Mouse (Mus musculus): Measurements from ENCODE around the gene Atp6v1fnb. TPM values are rescaled to one million over a fixed set of nuclear protein-coding genes. Genes with fewer than 3 reads are reported as not detected.

The Atp6v1fnb gene
- total RNA-seq, 2 experiments from 2014 or later: 0.67 to 1.2 TPM

- DNase-seq (ENCODE audit: low spot score in 2 of 2): no peak
These were observed 51.5 kb downstream of the Atp6v1fnb start for GRCm38 (mm10) chr6:29522626-29523300.

Other genes starting within 250 kb of the Atp6v1fnb start
- gene Hilpda, start 198.9 kb upstream of the Atp6v1fnb start, total RNA-seq (2021): 1 to 10 TPM; 6.0 to 6.9 TPM
- gene Fam71f2, start 191.8 kb upstream of the Atp6v1fnb start, total RNA-seq (2021): under 1 TPM; 0.33 to 0.35 TPM
- gene Fam71f1, start 152.3 kb upstream of the Atp6v1fnb start, total RNA-seq (2021): not detected
- gene Calu, start 123.4 kb upstream of the Atp6v1fnb start, total RNA-seq (2021): 10 to 100 TPM; 62.7 to 65.0 TPM
- gene Opn1sw, start 83.0 kb upstream of the Atp6v1fnb start, total RNA-seq (2021): not detected
- gene Ccdc136, start 75.1 kb upstream of the Atp6v1fnb start, total RNA-seq (2021): 10 to 100 TPM; 62.1 to 75.9 TPM
- gene Flnc, start 38.2 kb upstream of the Atp6v1fnb start, total RNA-seq (2021): 1 to 10 TPM; 1.5 to 1.6 TPM
- 100 to 1,000 TPM; 250 to 276 TPM for gene Atp6v1f, start 3.7 kb upstream of the Atp6v1fnb start, total RNA-seq (2021)
- gene Kcp, start 36.5 kb downstream of the Atp6v1fnb start, total RNA-seq (2021): 1 to 10 TPM; 1.1 to 2.3 TPM
- gene Irf5, start 55.2 kb downstream of the Atp6v1fnb start, total RNA-seq (2021): 1 to 10 TPM; 4.4 to 5.4 TPM
- gene Tnpo3, start 138.4 kb downstream of the Atp6v1fnb start, total RNA-seq (2021): 10 to 100 TPM; 71.6 to 72.1 TPM
- gene Tspan33, start 222.8 kb downstream of the Atp6v1fnb start, total RNA-seq (2021): 10 to 100 TPM; 35.3 to 39.8 TPM